Mouse (Mus musculus) limb, embryonic 11.5 days (tissue): ENCODE results near the gene Fam185a. TPM values are rescaled to one million over a fixed set of nuclear protein-coding genes. Genes with fewer than 3 reads are reported as not detected.

Source experiments
- ATAC-seq: fragments of 200-750 bp; cut with Nextera tagmentation; 2 replicates; pipeline ENCODE4 v1.8.0; 2017; ENCODE audit warnings: low read depth; ENCODE audit not compliant: insufficient number of reproducible peaks, low FRiP score, low TSS enrichment
- DNase-seq: peaks from one replicate; pipeline ENCODE4 v3.0.0-alpha.2; 2015; ENCODE audit warnings: low spot score
- H3K27ac ChIP-seq: fragments of 300-500 bp; sonication (generic); replicated peaks from 2 replicates; pipeline ENCODE4 v1.5.1; 2014; ENCODE audit warnings: low read depth, mild to moderate bottlenecking, low read length
- H3K27me3 ChIP-seq: fragments of 300-500 bp; sonication (generic); 2 replicates; pipeline ENCODE4 v1.6.1; 2014; ENCODE audit warnings: mild to moderate bottlenecking, low read length, mixed read lengths; ENCODE audit not compliant: control insufficient read depth, insufficient read depth
- H3K36me3 ChIP-seq: fragments of 300-500 bp; sonication (generic); 2 replicates; pipeline ENCODE4 v1.6.1; 2014; ENCODE audit warnings: mild to moderate bottlenecking, low read length, moderate library complexity, mixed read lengths; ENCODE audit not compliant: control insufficient read depth, insufficient read depth
- H3K4me1 ChIP-seq: fragments of 300-500 bp; sonication (generic); 2 replicates; pipeline ENCODE4 v1.6.1; 2014; ENCODE audit warnings: low read length, mixed read lengths; ENCODE audit not compliant: control insufficient read depth, insufficient read depth
- H3K4me2 ChIP-seq: fragments of 300-500 bp; sonication (generic); 2 replicates; pipeline ENCODE4 v1.6.1; 2014; ENCODE audit warnings: low read depth, mild to moderate bottlenecking, moderate library complexity; ENCODE audit not compliant: severe bottlenecking
- H3K4me3 ChIP-seq: fragments of 300-500 bp; sonication (generic); 2 replicates; pipeline ENCODE4 v1.5.1; 2014; ENCODE audit warnings: low read depth, low read length
- H3K9ac ChIP-seq: fragments of 300-500 bp; sonication (generic); 2 replicates; pipeline ENCODE4 v1.6.1; 2014; ENCODE audit warnings: mild to moderate bottlenecking, low read length
- H3K9me3 ChIP-seq: fragments of 300-500 bp; sonication (generic); 2 replicates; pipeline ENCODE4 v1.6.1; 2016; ENCODE audit warnings: low read length; ENCODE audit not compliant: control insufficient read depth
- WGBS: fragments of 180-500 bp; shearing (Covaris S2); extraction: QIAGEN DNeasy Blood & Tissue Kit; methylation state at CpG from one replicate; pipeline ENCODE4 v1.1.7; 2014; 5-methylcytosine and 5-hydroxymethylcytosine counted together
- polyA plus RNA-seq: library from polyadenylated mRNA; unstranded; fragments of >200 nt; fragmentation: Nextera tagmentation; extraction: Ambion mirVana; gene quantifications from 2 replicates; pipeline ENCODE4 v1.2.1, GENCODE M21; 2014

Gene Fam185a
- polyA plus RNA-seq: 6.0 and 7.6 TPM in 2 replicates

DNA sequence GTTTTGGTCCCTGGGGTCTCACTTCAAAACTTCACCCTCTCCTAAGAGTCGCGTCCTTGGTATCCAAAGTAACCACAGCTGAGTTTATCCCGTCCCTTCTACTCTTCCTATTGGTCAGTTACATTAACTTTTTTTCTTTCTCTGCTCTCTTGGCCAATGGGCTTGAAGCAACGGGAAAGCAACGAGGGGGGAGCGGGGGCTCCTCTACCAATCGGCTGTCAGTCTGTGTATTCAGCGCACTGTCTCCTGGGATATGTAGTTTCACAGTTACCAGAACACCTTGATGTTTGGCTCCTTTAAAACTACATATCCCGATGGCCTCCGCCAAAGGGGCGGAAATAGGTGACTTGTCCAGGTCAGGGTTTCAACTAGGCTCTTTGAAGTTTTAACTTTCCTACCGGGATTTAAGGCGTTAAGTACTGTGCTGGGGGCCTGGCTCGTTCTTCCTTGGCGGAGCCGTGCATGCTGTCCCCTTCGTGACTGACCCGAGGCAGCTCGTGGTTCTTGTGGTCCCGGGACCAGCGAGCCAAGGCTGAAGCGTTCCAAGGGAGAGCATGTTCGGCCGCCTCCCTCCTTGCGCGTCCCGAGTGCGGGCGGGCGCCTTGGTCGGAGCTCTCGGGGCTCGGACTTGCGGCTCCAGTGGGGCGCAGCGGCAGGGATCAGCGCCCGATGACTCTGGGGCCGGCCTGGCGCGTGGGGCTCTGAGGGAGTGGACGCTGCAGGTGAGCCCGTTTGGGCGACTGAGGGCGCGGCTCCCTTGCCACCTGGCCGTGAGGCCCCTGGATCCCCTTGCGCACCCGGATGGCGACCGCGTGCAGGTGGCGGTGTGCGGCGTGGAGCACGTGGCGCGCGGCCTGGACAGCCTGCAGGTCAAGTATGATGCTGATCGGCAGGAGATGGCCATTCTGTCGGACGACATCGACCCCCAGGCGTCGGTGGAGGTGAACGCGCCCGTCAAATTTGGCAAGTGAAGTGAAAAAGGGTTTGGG lies at the start of gene Fam185a, which contains the start of gene Ccdc146:
Fam185a (plus strand) TSS at position 345 of the 989 bp plus-strand sequence.
Ccdc146 (minus strand) TSS at position 64 of the 989 bp plus-strand sequence.
- DNase-seq (peak; percentile 92), ATAC-seq (peak; percentile 100)
- Histone ChIP-seq H3K9ac (peak within 1 kb of the TSS; percentile 62), H3K4me3 (peak within 1 kb of the TSS; percentile 78), H3K9me3 (no peaks in the 10 kb centered on the region), H3K36me3 (no peaks in the 10 kb centered on the region), H3K4me2 (peak within 1 kb of the TSS; percentile 93), H3K27me3 (no peaks in the 10 kb centered on the region), H3K27ac (no peak within 1 kb of the TSS), H3K4me1 (peaks cover 2% of the 10 kb centered on the region; the same call in 1 of the 2 replicates)
- under 1% methylated on average over 68 of the region's 68 CpGs for WGBS

DNA sequence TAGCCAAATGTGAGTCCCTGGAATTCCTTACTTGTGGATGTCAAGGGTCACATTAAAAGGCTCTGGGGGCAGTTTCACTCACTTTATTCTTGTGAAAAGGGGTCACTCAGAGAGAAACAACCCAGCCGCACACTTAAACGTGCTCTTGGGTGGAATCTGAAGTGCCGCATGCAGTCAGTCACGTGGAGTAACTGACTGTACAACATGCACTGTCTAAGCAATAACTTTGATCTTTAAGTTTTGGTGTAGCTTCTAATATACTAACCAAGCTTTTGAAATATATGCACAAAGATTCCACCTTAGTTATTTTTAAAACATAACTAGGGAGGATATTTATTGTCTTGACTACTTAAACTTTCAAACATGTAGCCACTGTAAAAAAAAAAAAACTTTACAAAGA lies 47.8 kb upstream of the Fam185a start:
- ATAC-seq: no peak
- WGBS: 85% methylated on average over 4 of the region's 4 CpGs
- DNase-seq: no peak
- Histone ChIP-seq H3K4me2 (no peak overlapping the region), H3K9ac (no peak overlapping the region), H3K4me3 (no peak overlapping the region), H3K36me3 (no peaks in the 10 kb centered on the region), H3K4me1 (no peaks in the 10 kb centered on the region), H3K27me3 (0 out of 2 replicates have a peak, but pooled peaks cover 5% of the 10 kb centered on the region), H3K9me3 (no peaks in the 10 kb centered on the region), H3K27ac (no peak overlapping the region)

DNA sequence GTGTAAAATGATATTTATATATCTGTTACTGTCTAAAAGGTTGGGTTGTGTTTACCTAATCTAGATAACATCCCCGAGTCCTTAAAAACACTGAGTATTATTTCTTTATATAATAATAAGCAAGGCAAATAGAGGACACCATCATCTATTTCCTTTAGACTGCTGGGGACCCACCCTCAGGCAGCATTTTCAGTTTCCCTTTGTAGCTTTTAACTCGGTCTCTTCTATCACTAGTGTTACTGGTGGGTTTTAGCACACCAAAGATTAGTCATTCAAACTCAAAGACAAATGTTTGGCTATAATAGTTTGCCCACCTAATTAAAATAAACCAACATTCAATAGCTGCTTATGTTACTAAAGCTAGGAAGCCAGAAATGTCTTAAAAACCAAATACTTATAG lies 46.4 kb upstream of the Fam185a start:
- no peak for DNase-seq
- Histone ChIP-seq H3K27me3 (no peaks in the 10 kb centered on the region), H3K4me3 (no peak overlapping the region), H3K9me3 (no peaks in the 10 kb centered on the region), H3K4me2 (no peak overlapping the region), H3K27ac (no peak overlapping the region), H3K9ac (no peak overlapping the region), H3K4me1 (no peaks in the 10 kb centered on the region), H3K36me3 (no peaks in the 10 kb centered on the region)
- no peak for ATAC-seq
- 80% methylated on average over 2 of the region's 2 CpGs for WGBS

DNA sequence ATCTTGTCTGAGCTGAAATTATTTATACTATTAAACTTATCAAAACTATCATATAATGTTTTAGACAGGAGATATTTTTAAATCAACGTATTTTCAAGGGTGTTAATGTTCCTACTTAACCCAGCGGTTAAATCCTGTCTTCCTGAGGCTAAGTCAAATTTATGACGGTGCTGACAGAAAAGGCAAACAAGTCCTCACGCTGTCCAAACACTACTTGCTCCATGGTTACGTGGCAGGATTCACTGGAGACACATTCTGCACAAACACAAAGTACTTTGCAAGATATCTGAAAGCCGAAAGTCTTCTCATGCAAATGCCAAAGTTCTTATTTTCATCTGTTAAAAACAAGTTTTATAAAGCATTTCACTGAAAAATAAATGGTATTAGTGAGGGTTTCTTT lies 42.8 kb upstream of the Fam185a start:
- Histone ChIP-seq H3K27ac (no peak overlapping the region), H3K4me3 (no peak overlapping the region), H3K27me3 (no peaks in the 10 kb centered on the region), H3K4me1 (no peaks in the 10 kb centered on the region), H3K4me2 (no peak overlapping the region), H3K36me3 (no peaks in the 10 kb centered on the region), H3K9ac (no peak overlapping the region), H3K9me3 (no peaks in the 10 kb centered on the region)
- 25% methylated on average over 6 of the region's 6 CpGs for WGBS
- DNase-seq: peak; percentile 17
- no peak for ATAC-seq

DNA sequence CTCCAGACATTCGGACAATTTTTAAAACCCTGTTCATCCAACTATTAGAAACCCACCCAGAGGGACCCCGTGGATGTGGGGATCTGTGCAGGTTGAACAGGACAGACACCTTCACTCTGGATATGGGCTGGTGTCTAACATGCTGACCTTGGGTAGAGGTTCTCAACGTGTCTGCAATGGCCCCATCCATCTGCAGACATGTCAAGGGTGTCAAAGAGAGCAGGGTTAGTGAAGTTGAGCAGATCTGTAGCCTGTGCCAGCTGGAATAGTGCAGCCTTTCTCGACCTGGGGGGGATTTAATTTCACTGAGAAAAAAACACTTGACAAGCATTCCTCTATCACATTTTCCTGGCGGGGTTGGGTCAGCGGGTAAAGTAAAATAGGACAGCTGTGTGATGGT lies 42.1 kb upstream of the Fam185a start:
- Histone ChIP-seq H3K27ac (no peak overlapping the region), H3K9me3 (no peaks in the 10 kb centered on the region), H3K4me3 (no peak overlapping the region), H3K9ac (no peak overlapping the region), H3K36me3 (no peaks in the 10 kb centered on the region), H3K27me3 (no peaks in the 10 kb centered on the region), H3K4me2 (no peak overlapping the region), H3K4me1 (no peaks in the 10 kb centered on the region)
- 53% methylated on average over 6 of the region's 6 CpGs for WGBS
- DNase-seq (peak; percentile 21), ATAC-seq (no peak)

DNA sequence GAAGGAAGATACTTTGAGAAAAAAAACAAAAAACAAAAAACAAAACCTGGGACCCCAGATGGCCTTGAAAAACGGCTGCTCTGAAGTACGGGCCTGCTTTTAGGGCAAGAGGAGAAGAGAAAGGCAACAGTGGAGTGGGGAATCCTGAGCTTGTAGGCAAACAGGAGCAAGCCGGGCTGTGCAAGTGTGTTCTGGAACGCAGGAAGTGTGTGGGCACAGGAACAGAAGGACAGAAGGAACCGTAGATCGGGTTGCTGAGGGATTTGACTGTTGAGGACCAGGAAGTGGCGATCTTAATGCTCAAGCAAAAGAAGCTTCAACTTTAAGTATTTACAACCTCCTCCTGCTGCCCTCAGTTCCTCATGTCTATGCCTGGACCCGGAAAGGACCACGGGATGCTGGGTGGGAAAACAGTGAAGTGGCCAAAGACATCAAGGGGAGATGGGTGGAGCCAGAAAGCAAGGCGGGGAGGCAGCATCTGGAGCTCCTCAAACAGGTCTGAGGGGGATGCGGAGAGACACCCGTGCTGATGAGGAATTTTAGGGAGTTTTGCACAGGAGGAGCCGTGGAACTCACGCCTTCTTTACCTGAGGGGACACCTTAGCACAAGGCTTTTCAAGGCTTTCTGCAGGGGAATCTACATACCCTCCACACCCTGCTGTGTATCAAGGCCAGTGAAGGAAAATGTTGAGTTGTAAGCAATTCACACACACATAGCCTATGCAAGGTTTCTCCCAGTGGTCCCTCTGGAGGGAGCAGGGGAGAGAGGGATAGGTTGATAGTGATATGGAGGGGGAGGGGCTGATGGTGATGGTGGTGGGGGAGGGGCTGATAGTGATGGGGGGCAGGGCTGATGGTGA lies 41.1 kb upstream of the Fam185a start:
- peak; percentile 22 for DNase-seq
- H3K4me1 ChIP-seq: no peaks in the 10 kb centered on the region
- H3K27ac ChIP-seq: no peak overlapping the region
- no peak; the same call in 1 of the 2 replicates for ATAC-seq
- H3K4me2 ChIP-seq: no peak overlapping the region
- H3K9ac ChIP-seq: no peak overlapping the region
- no peaks in the 10 kb centered on the region for H3K36me3 ChIP-seq
- WGBS: 30% methylated on average over 14 of the region's 14 CpGs
- H3K27me3 ChIP-seq: no peaks in the 10 kb centered on the region
- no peak overlapping the region for H3K4me3 ChIP-seq
- H3K9me3 ChIP-seq: no peaks in the 10 kb centered on the region

DNA sequence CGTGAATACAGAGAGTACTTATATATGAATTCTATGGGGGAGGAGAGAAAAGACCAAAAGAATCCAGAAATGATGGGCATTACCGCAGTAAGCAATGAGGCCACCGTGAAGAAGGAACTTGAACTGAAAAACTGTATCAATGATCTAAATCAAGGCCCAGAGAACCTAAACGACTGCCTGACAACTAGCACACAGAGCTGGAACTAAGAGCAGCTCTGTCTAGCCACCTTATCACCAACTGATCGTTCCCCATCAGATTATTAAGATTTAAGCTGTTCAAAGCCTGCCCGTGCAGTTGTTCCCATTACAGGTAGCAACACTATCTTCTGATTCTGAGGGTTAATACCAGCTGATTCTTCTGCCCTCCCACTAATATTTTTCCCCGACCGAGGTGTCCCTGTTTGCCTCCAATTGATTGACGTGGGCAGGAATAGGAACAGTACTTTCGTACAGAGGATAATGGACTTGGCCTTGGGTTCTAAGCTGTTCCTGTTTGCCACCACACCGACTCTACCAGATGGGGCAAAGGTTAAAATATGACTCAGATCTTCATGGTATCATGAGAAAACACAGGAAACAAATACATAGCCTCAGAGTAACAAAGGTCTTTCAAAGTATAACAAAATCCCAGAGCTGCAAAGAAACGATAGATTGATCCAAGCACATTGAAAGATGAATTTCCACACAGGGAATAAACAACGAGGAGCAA lies 40.4 kb upstream of the Fam185a start:
- WGBS: 78% methylated on average over 13 of the region's 13 CpGs
- no peak for ATAC-seq
- H3K27me3 ChIP-seq: no peaks in the 10 kb centered on the region
- peak; percentile 4 for DNase-seq
- no peaks in the 10 kb centered on the region for H3K9me3 ChIP-seq
- no peak overlapping the region for H3K4me3 ChIP-seq
- no peak overlapping the region for H3K9ac ChIP-seq
- no peak overlapping the region for H3K4me2 ChIP-seq
- H3K36me3 ChIP-seq: no peaks in the 10 kb centered on the region
- no peaks in the 10 kb centered on the region for H3K4me1 ChIP-seq
- H3K27ac ChIP-seq: no peak overlapping the region

DNA sequence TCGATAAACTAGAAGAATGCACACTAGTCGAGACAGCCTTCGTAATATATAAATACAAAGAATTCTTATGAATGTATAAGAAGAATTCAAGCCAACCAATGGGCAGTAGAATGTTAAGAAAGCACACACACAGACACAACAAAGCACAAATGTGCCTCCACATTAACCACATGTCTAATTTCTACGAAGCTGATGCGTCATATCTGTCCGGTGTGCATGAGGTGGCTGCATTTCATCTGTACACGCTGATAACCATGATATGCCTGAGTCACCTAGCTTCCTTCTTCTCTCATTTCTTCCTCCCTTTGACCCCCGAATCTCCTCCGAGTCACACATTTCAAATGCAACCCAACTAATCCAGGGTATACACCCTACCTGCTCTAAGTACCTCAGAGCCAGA lies 39.8 kb upstream of the Fam185a start:
- H3K4me3 ChIP-seq: no peak overlapping the region
- ATAC-seq (no peak), DNase-seq (no peak)
- H3K4me2 ChIP-seq: no peak overlapping the region
- H3K27ac ChIP-seq: no peak overlapping the region
- no peaks in the 10 kb centered on the region for H3K36me3 ChIP-seq
- H3K27me3 ChIP-seq: no peaks in the 10 kb centered on the region
- H3K9ac ChIP-seq: no peak overlapping the region
- WGBS: 93% methylated on average over 9 of the region's 9 CpGs
- H3K9me3 ChIP-seq: no peaks in the 10 kb centered on the region
- H3K4me1 ChIP-seq: no peaks in the 10 kb centered on the region
